Mouse (Mus musculus) cerebellum, adult 2 months (tissue): ENCODE data around the gene Ddhd1.

Experiments
- CTCF ChIP-seq: fragments of 200-500 bp; IDR thresholded peaks from 2 replicates; pipeline ENCODE4 v1.5.1; 2011; ENCODE audit warnings: low read depth, mild to moderate bottlenecking, control low read depth, low read length, moderate library complexity, borderline replicate concordance; ENCODE audit not compliant: insufficient read depth
- POLR2A ChIP-seq: fragments of 200-500 bp; IDR thresholded peaks from 2 replicates; pipeline ENCODE4 v1.6.1; 2011; ENCODE audit warnings: low read length, control low read depth, borderline replicate concordance; ENCODE audit not compliant: insufficient read depth

GRCm38 (mm10) chr14:45700031-45700572, 42.2 kb upstream of the Ddhd1 start:
- no peak for TF ChIP-seq CTCF
- no peak for TF ChIP-seq POLR2A
